Comparison of ENCODE assay signal across 8 mouse cellular contexts in genomic region chr14:68923054-68923453, GRCm38 (mm10).
DNase-seq lines count a peak whose midpoint lies in the region; ATAC-seq and TF ChIP-seq lines count a peak whose summit lies in the region.

No protein-coding gene starts in this region.

- H3K36me3 ChIP-seq in lung, postnatal 0 days (ENCODE audit: insufficient read depth, low read length): no peaks in the 10 kb centered on the region
- H3K36me3 ChIP-seq in embryonic facial prominence, embryonic 12.5 days: no peaks in the 10 kb centered on the region
- H3K36me3 ChIP-seq in hindbrain, postnatal 0 days (ENCODE audit: insufficient read depth, low read length): no peaks in the 10 kb centered on the region
- H3K36me3 ChIP-seq in limb, embryonic 10.5 days: no peaks in the 10 kb centered on the region
- no peaks in the 10 kb centered on the region for H3K36me3 ChIP-seq in liver, embryonic 11.5 days (ENCODE audit: control insufficient read depth, insufficient read depth, low read length)

- no peaks in the 10 kb centered on the region for H3K9me3 ChIP-seq in lung, postnatal 0 days (ENCODE audit: low read length)
- H3K9me3 ChIP-seq in embryonic facial prominence, embryonic 12.5 days: no peaks in the 10 kb centered on the region; the same call in 1 of the 2 replicates
- H3K9me3 ChIP-seq in hindbrain, postnatal 0 days (ENCODE audit: low read length): no peaks in the 10 kb centered on the region
- H3K9me3 ChIP-seq in limb, embryonic 10.5 days (replicated peaks): no peaks in the 10 kb centered on the region
- no peaks in the 10 kb centered on the region for H3K9me3 ChIP-seq in liver, embryonic 11.5 days (ENCODE audit: control insufficient read depth, low read length)

- TF ChIP-seq CTCF in lung, postnatal 0 days (IDR thresholded peaks at IDR 0.05): no peak
- 0 out of 2 replicates have a peak, but pooled peaks have one; percentile 13 for TF ChIP-seq CTCF in hindbrain, postnatal 0 days (IDR thresholded peaks at IDR 0.05; ENCODE audit: low read depth)

- 2% methylated on average over 2 of the region's 2 CpGs for WGBS in lung, postnatal 0 days
- WGBS in embryonic facial prominence, embryonic 12.5 days: 1% methylated on average over 2 of the region's 2 CpGs
- 1% methylated on average over 2 of the region's 2 CpGs for WGBS in hindbrain, postnatal 0 days
- WGBS in limb, embryonic 10.5 days: 11% methylated on average over 2 of the region's 2 CpGs
- WGBS in liver, embryonic 11.5 days: 2% methylated on average over 2 of the region's 2 CpGs

- no peaks in the 10 kb centered on the region for H3K27me3 ChIP-seq in lung, postnatal 0 days (replicated peaks; ENCODE audit: insufficient read depth, low read length)
- no peaks in the 10 kb centered on the region for H3K27me3 ChIP-seq in embryonic facial prominence, embryonic 12.5 days
- H3K27me3 ChIP-seq in hindbrain, postnatal 0 days (ENCODE audit: insufficient read depth, low read length): no peaks in the 10 kb centered on the region
- no peaks in the 10 kb centered on the region for H3K27me3 ChIP-seq in limb, embryonic 10.5 days (ENCODE audit: low read depth, poor library complexity, severe bottlenecking)
- no peaks in the 10 kb centered on the region for H3K27me3 ChIP-seq in liver, embryonic 11.5 days (replicated peaks; ENCODE audit: control insufficient read depth, insufficient read depth, low read length)

- H3K4me3 ChIP-seq in lung, postnatal 0 days (ENCODE audit: low read depth, low read length): no peak overlapping the region
- no peak overlapping the region for H3K4me3 ChIP-seq in embryonic facial prominence, embryonic 12.5 days
- H3K4me3 ChIP-seq in hindbrain, postnatal 0 days (ENCODE audit: low read length): no peak overlapping the region
- no peak overlapping the region for H3K4me3 ChIP-seq in limb, embryonic 10.5 days
- H3K4me3 ChIP-seq in liver, embryonic 11.5 days (ENCODE audit: low read depth, low read length): no peak overlapping the region

- ATAC-seq in lung, postnatal 0 days: no peak
- peak; percentile 81 for ATAC-seq in embryonic facial prominence, embryonic 12.5 days (ENCODE audit: insufficient number of reproducible peaks, insufficient read depth, low FRiP score, low TSS enrichment)
- peak; percentile 93 for ATAC-seq in hindbrain, postnatal 0 days
- ATAC-seq in liver, embryonic 11.5 days (replicated peaks; ENCODE audit: low FRiP score): no peak; the same call in 1 of the 2 replicates

- intact Hi-C loops in heart, postnatal 25 days (cut with DNase I): no loop called here

- no peak for TF ChIP-seq EP300 in lung, postnatal 0 days (IDR thresholded peaks at IDR 0.05)

- DNase-seq in lung, postnatal 10 days: peak; percentile 7
- DNase-seq in lung, postnatal 0 days (ENCODE audit: low spot score): no peak
- peak; percentile 92 for DNase-seq in hindbrain, postnatal 0 days (ENCODE audit: low spot score)
- DNase-seq in limb, embryonic 10.5 days (ENCODE audit: low spot score): peak; percentile 46
- DNase-seq in thymus, postnatal 4 days: no peak
- no peak for DNase-seq in heart, postnatal 25 days (ENCODE audit: low spot score)
- no peak for DNase-seq in liver, embryonic 11.5 days (ENCODE audit: low spot score)

- no peak overlapping the region for H3K27ac ChIP-seq in lung, postnatal 0 days (ENCODE audit: low read length)
- H3K27ac ChIP-seq in embryonic facial prominence, embryonic 12.5 days: no peak overlapping the region
- H3K27ac ChIP-seq in hindbrain, postnatal 0 days: no peak overlapping the region
- no peak overlapping the region for H3K27ac ChIP-seq in limb, embryonic 10.5 days
- no peak overlapping the region for H3K27ac ChIP-seq in liver, embryonic 11.5 days (ENCODE audit: low read depth, low read length)

- no peak overlapping the region for H3K9ac ChIP-seq in lung, postnatal 0 days (replicated peaks; ENCODE audit: low read depth)
- H3K9ac ChIP-seq in embryonic facial prominence, embryonic 12.5 days: no peak overlapping the region
- H3K9ac ChIP-seq in hindbrain, postnatal 0 days (replicated peaks; ENCODE audit: low read length): no peak overlapping the region
- H3K9ac ChIP-seq in liver, embryonic 11.5 days (ENCODE audit: low read depth, low read length): no peak overlapping the region

- H3K4me1 ChIP-seq in lung, postnatal 0 days (ENCODE audit: insufficient read depth, low read depth, low read length): no peaks in the 10 kb centered on the region
- H3K4me1 ChIP-seq in embryonic facial prominence, embryonic 12.5 days: peaks cover 19% of the 10 kb centered on the region
- peaks cover 9% of the 10 kb centered on the region; the same call in 1 of the 2 replicates for H3K4me1 ChIP-seq in hindbrain, postnatal 0 days (ENCODE audit: insufficient read depth, low read length)
- peaks cover 33% of the 10 kb centered on the region for H3K4me1 ChIP-seq in limb, embryonic 10.5 days
- 0 out of 2 replicates have a peak, but pooled peaks cover 2% of the 10 kb centered on the region for H3K4me1 ChIP-seq in liver, embryonic 11.5 days (replicated peaks; ENCODE audit: control insufficient read depth, insufficient read depth, low read length)

- no peak overlapping the region for H3K4me2 ChIP-seq in lung, postnatal 0 days (replicated peaks; ENCODE audit: low read depth, low read length)
- no peak overlapping the region for H3K4me2 ChIP-seq in embryonic facial prominence, embryonic 12.5 days (replicated peaks)
- no peak overlapping the region for H3K4me2 ChIP-seq in hindbrain, postnatal 0 days (ENCODE audit: low read depth, low read length)
- no peak overlapping the region for H3K4me2 ChIP-seq in liver, embryonic 11.5 days

Comparison
In these comparisons a context has a peak if more than half of its experiments do, and no peak if none do; other contexts are left out.
1. DNase-seq: peak in lung, postnatal 10 days (single experiment), hindbrain, postnatal 0 days (single experiment) and limb, embryonic 10.5 days (single experiment); none in lung, postnatal 0 days (single experiment), thymus, postnatal 4 days (single experiment), heart, postnatal 25 days (single experiment) and liver, embryonic 11.5 days (single experiment).
2. ATAC-seq: peak in embryonic facial prominence, embryonic 12.5 days (single experiment) and hindbrain, postnatal 0 days (single experiment); none in lung, postnatal 0 days (single experiment) and liver, embryonic 11.5 days (single experiment).